Mouse (Mus musculus) embryonic facial prominence, embryonic 13.5 days (tissue): ENCODE results near the gene Btbd35f5. TPM values are rescaled to one million over a fixed set of nuclear protein-coding genes. Genes with fewer than 3 reads are reported as not detected.
"Not testable (repeated sequence)": the region's sequence is repeated elsewhere in the genome, so short reads cannot be mapped to it uniquely, and the experiment has no call there.

Source experiments
- ATAC-seq: fragments of 200-750 bp; cut with Nextera tagmentation; 2 replicates; pipeline ENCODE4 v1.8.0; 2017; ENCODE audit warnings: low read depth; ENCODE audit not compliant: insufficient number of reproducible peaks, insufficient read depth, low FRiP score, low TSS enrichment
- H3K27ac ChIP-seq: fragments of 300-500 bp; sonication (generic); 2 replicates; pipeline ENCODE4 v1.5.1; 2015; ENCODE audit warnings: moderate library complexity, mild to moderate bottlenecking, inconsistent platforms
- H3K27me3 ChIP-seq: fragments of 300-500 bp; sonication (generic); 2 replicates; pipeline ENCODE4 v1.6.1; 2015; ENCODE audit warnings: mild to moderate bottlenecking, inconsistent platforms
- H3K36me3 ChIP-seq: fragments of 300-500 bp; sonication (generic); 2 replicates; pipeline ENCODE4 v1.6.1; 2015; ENCODE audit warnings: mild to moderate bottlenecking, inconsistent platforms
- H3K4me1 ChIP-seq: fragments of 300-500 bp; sonication (generic); 2 replicates; pipeline ENCODE4 v1.6.1; 2015; ENCODE audit warnings: inconsistent platforms
- H3K4me2 ChIP-seq: fragments of 300-500 bp; sonication (generic); 2 replicates; pipeline ENCODE4 v1.6.1; 2015; ENCODE audit warnings: moderate library complexity, mild to moderate bottlenecking, inconsistent platforms
- H3K4me3 ChIP-seq: fragments of 300-500 bp; sonication (generic); 2 replicates; pipeline ENCODE4 v1.5.1; 2015; ENCODE audit warnings: mild to moderate bottlenecking, inconsistent platforms
- H3K9ac ChIP-seq: fragments of 300-500 bp; sonication (generic); 2 replicates; pipeline ENCODE4 v1.6.1; 2015; ENCODE audit warnings: mild to moderate bottlenecking, inconsistent platforms
- H3K9me3 ChIP-seq: fragments of 300-500 bp; sonication (generic); 2 replicates; pipeline ENCODE4 v1.6.1; 2016; ENCODE audit warnings: inconsistent platforms
- WGBS: fragments of 180-500 bp; shearing (Covaris S2); methylation state at CpG from one replicate; pipeline ENCODE4 v1.1.7; 2015; ENCODE audit warnings: mixed read lengths; 5-methylcytosine and 5-hydroxymethylcytosine counted together
- polyA plus RNA-seq: library from polyadenylated mRNA; unstranded; fragments of >200 nt; fragmentation: Nextera tagmentation; extraction: Ambion mirVana; gene quantifications from 2 replicates; pipeline ENCODE4 v1.2.1, GENCODE M21; 2015

Btbd35f5 gene
- polyA plus RNA-seq = not detected in 2 replicates

DNA sequence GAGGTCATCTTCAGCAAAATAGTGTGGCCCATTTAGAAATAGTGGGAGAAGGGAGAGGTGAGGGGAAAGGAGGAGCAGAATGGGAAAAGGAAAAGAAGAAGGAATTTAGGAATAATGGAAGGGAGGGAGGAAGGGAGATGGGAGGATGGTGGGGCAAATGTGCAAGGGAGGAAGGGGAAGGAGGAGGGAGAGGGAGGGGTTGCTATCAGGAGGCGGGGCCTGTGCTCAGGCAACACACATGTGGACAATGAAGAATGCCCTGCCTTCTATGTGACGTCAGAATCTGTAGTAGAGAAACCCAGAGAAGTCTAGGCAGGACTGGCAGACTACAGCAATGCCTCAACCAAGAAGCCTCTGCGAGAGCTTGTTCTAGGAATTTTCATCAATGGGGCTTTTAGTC lies at the start of gene Btbd35f5:
Btbd35f5 (plus strand) TSS at position 301 of the 400 bp plus-strand sequence.
- WGBS = no CpG with 5 or more reads among the region's 3 CpGs
- H3K4me1 ChIP-seq, H3K36me3 ChIP-seq, H3K9ac ChIP-seq, H3K9me3 ChIP-seq, H3K27ac ChIP-seq, ATAC-seq, H3K4me3 ChIP-seq, H3K27me3 ChIP-seq, H3K4me2 ChIP-seq: not testable (repeated sequence)

DNA sequence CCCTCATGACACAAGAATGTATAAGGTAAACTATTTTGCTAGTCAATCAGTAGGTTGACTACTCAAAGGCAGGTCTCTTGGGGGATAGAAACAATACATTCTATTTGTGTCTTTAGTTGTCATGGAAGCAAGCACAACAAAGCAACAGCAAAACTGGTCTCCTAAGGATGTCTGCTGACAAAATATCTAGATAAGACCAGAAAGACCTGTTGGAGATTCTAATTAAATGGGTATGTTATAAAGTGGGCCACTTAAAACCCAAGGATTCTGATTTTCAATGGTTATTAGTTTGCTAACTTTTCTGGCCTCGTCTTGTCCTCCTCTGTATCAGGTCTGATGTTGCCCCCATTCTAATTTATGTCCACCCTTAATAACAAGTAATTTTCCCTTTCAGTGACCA lies 32.2 kb upstream of the Btbd35f5 start, which contains the start of gene Gm21789:
Gm21789 (plus strand) TSS at position 301 of the 400 bp plus-strand sequence.
- not testable (repeated sequence) for ATAC-seq, H3K9ac ChIP-seq, H3K27ac ChIP-seq, H3K4me2 ChIP-seq, H3K27me3 ChIP-seq, H3K4me3 ChIP-seq, H3K4me1 ChIP-seq, H3K36me3 ChIP-seq, H3K9me3 ChIP-seq
- WGBS = no CpG with 5 or more reads among the region's 1 CpGs

Other genes with a start within 250 kb of the Btbd35f5 start
- gene Btbd35f21, start 247.8 kb upstream of the Btbd35f5 start, polyA plus RNA-seq = not detected in 2 replicates
- not detected in 2 replicates for gene Btbd35f30, start 79.3 kb upstream of the Btbd35f5 start, polyA plus RNA-seq
- gene Gm21789, start 32.1 kb upstream of the Btbd35f5 start, polyA plus RNA-seq = not detected in 2 replicates